Mouse (Mus musculus) C2C12 (cell line): ENCODE data around the gene Hmga1b.

Source experiments
- CEBPB ChIP-seq: IDR thresholded peaks from one replicate; pipeline ENCODE4 v1.6.1; 2011; ENCODE audit warnings: low read depth, mild to moderate bottlenecking, control low read depth, moderate library complexity
- CTCF ChIP-seq: IDR thresholded peaks from one replicate; pipeline ENCODE4 v1.5.1; 2011; ENCODE audit not compliant: control insufficient read depth, insufficient read depth, insufficient read length
- MAX ChIP-seq: IDR thresholded peaks from one replicate; pipeline ENCODE4 v1.6.1; 2011; ENCODE audit warnings: mild to moderate bottlenecking, control low read depth
- MYOD1 ChIP-seq: IDR thresholded peaks from one replicate; pipeline ENCODE4 v1.6.1; 2011; ENCODE audit warnings: low read depth; ENCODE audit not compliant: control insufficient read depth, insufficient read length
- MYOG ChIP-seq: IDR thresholded peaks from one replicate; pipeline ENCODE4 v1.6.1; 2011; ENCODE audit not compliant: control insufficient read depth, insufficient read length; ENCODE audit errors: extremely low read depth
- USF1 ChIP-seq: IDR thresholded peaks from one replicate; pipeline ENCODE4 v1.6.1; 2011; ENCODE audit warnings: low read depth, mild to moderate bottlenecking, control low read depth, moderate library complexity

DNA sequence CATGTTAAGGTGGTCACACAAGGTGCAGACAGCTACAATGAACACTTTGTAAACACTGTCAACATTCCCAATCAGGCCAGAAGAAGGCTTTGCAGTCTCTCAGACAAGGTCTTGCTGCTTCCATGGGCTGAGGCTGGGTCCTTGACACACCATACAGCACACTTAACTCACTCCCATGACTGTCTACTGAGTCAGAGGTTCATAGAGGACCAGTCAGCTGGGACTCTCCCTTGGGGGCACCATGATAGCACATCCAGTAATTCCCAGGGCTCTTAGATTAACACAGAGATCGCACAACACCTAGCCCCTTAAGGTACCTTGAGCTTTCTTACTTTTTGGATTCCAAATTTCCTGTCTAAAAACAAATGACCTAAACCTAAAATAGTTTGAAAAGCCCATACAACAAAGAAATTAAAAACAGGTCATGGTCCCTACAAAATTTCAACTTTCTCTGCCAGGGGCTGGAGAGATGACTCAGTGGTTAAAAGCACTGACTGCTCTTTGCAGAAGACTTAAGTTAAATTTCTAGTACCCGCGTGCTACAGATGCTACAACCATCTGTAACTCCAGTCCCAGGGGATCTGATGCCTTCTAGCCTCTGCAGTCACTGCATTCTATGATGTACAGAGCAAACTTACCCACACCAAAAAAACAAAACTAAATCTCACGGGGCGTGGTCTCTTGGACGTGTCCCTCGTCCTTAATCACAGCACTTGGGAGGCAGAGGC lies 11.0 kb downstream of the Hmga1b start:
- no peak for TF ChIP-seq MAX
- TF ChIP-seq USF1: no peak
- TF ChIP-seq CTCF: no peak
- TF ChIP-seq CEBPB: no peak
- TF ChIP-seq MYOD1: no peak
- TF ChIP-seq MYOG: no peak
